Mouse (Mus musculus) cerebellum, adult 2 months (tissue): ENCODE measurements around the gene Zbtb38.

ENCODE experiments used
- CTCF ChIP-seq: fragments of 200-500 bp; IDR thresholded peaks from 2 replicates; pipeline ENCODE4 v1.5.1; 2011; ENCODE audit warnings: low read depth, mild to moderate bottlenecking, control low read depth, low read length, moderate library complexity, borderline replicate concordance; ENCODE audit not compliant: insufficient read depth
- POLR2A ChIP-seq: fragments of 200-500 bp; IDR thresholded peaks from 2 replicates; pipeline ENCODE4 v1.6.1; 2011; ENCODE audit warnings: low read length, control low read depth, borderline replicate concordance; ENCODE audit not compliant: insufficient read depth

- TF ChIP-seq CTCF (no peak), POLR2A (no peak)
Measured at GRCm38 (mm10) chr9:96637157-96637548, 115.5 kb downstream of the Zbtb38 start.
